Mouse (Mus musculus) ovary, postnatal 14 days (tissue): ENCODE measurements around the gene Myo1d.

Experiments used
- DNase-seq: peaks from one replicate; pipeline ENCODE4 v3.0.0; 2022; ENCODE audit warnings: low spot score

Gene Myo1d

GRCm38 (mm10) chr11:80723406-80724047 lies 56.3 kb downstream of the Myo1d start:
- DNase-seq: no peak

GRCm38 (mm10) chr11:80719014-80719413 lies 60.8 kb downstream of the Myo1d start:
- no peak for DNase-seq

GRCm38 (mm10) chr11:80718036-80718435 lies 61.8 kb downstream of the Myo1d start:
- DNase-seq: no peak

- DNase-seq: no peak
Observed at GRCm38 (mm10) chr11:80715115-80715514, 64.7 kb downstream of the Myo1d start.

- DNase-seq: no peak
Observed at GRCm38 (mm10) chr11:80713705-80714104, 66.1 kb downstream of the Myo1d start.

- DNase-seq: no peak
Observed at GRCm38 (mm10) chr11:80712201-80712600, 67.6 kb downstream of the Myo1d start.

GRCm38 (mm10) chr11:80711336-80711735 lies 68.5 kb downstream of the Myo1d start:
- DNase-seq: no peak

GRCm38 (mm10) chr11:80700611-80701010 lies 79.2 kb downstream of the Myo1d start:
- DNase-seq: no peak

GRCm38 (mm10) chr11:80698721-80699120 lies 81.1 kb downstream of the Myo1d start:
- no peak for DNase-seq

GRCm38 (mm10) chr11:80696350-80696749 lies 83.5 kb downstream of the Myo1d start:
- peak; percentile 22 for DNase-seq

GRCm38 (mm10) chr11:80684603-80685002 lies 95.2 kb downstream of the Myo1d start:
- DNase-seq: no peak

GRCm38 (mm10) chr11:80682745-80683144 lies 97.1 kb downstream of the Myo1d start:
- no peak for DNase-seq

GRCm38 (mm10) chr11:80673013-80673412 lies 106.8 kb downstream of the Myo1d start:
- no peak for DNase-seq

- peak; percentile 2 for DNase-seq
Observed at GRCm38 (mm10) chr11:80670391-80670790, 109.4 kb downstream of the Myo1d start.

GRCm38 (mm10) chr11:80669934-80670333 lies 109.9 kb downstream of the Myo1d start:
- DNase-seq: no peak

GRCm38 (mm10) chr11:80666211-80666610 lies 113.6 kb downstream of the Myo1d start:
- DNase-seq: no peak

- no peak for DNase-seq
Observed at GRCm38 (mm10) chr11:80664261-80664660, 115.6 kb downstream of the Myo1d start.

GRCm38 (mm10) chr11:80645111-80645510 lies 134.7 kb downstream of the Myo1d start:
- no peak for DNase-seq

- no peak for DNase-seq
Observed at GRCm38 (mm10) chr11:80628992-80629865, 150.6 kb downstream of the Myo1d start.

GRCm38 (mm10) chr11:80628581-80628980 lies 151.2 kb downstream of the Myo1d start:
- DNase-seq: no peak

- DNase-seq: no peak
Observed at GRCm38 (mm10) chr11:80623038-80623380, 156.8 kb downstream of the Myo1d start.

GRCm38 (mm10) chr11:80622233-80623037 lies 157.4 kb downstream of the Myo1d start:
- DNase-seq: no peak
